In the genomic region with DNA sequence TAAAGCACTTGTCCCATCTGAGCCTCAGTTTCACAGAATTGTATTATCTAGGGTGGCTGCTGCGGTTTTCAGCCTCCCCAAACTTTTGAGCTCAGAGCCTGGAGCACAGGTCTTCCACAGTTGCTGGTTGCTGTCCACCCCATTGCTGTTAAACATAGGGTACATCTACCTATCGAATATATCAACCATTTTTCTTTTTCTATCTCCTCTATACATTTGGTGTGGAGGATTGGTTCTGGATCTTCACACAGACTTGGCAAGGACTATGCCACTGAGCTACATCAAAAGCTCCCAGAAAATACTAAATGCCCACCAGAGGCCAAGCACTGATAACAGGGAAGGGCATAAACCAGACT, we compare ENCODE assay signal across 8 mouse cellular contexts. TPM values are rescaled to one million over a fixed set of nuclear protein-coding genes. Genes with fewer than 3 reads are reported as not detected.
DNase-seq lines count a peak whose midpoint lies in the region; ATAC-seq and TF ChIP-seq lines count a peak whose summit lies in the region.

No protein-coding gene starts in this region.

- H3K27ac ChIP-seq in embryonic fibroblast, embryonic 13.5 days (ENCODE audit: insufficient read depth, low read length) = peak overlapping the region; percentile 28; the same call in 1 of the 2 replicates
- H3K27ac ChIP-seq in limb, embryonic 13.5 days = peak overlapping the region; percentile 90; the same call in 1 of the 2 replicates
- 0 out of 2 replicates have a peak overlapping the region, but pooled peaks have one; percentile 16 for H3K27ac ChIP-seq in olfactory bulb, adult 2 months (ENCODE audit: insufficient read depth, low read depth, low read length)

- no peaks in the 10 kb centered on the region; the same call in 1 of the 2 replicates for H3K4me1 ChIP-seq in lung, adult 2 months (ENCODE audit: control insufficient read depth, insufficient read depth, low read length)
- no peaks in the 10 kb centered on the region; the same call in 1 of the 2 replicates for H3K4me1 ChIP-seq in embryonic fibroblast, embryonic 13.5 days (ENCODE audit: control insufficient read depth, insufficient read depth, low read length)
- peaks cover 16% of the 10 kb centered on the region for H3K4me1 ChIP-seq in limb, embryonic 13.5 days
- H3K4me1 ChIP-seq in olfactory bulb, adult 2 months (ENCODE audit: control insufficient read depth, insufficient read depth, low read length) = no peaks in the 10 kb centered on the region

- H3K4me2 ChIP-seq in limb, embryonic 13.5 days (replicated peaks) = peak overlapping the region; percentile 73

- H3K9me3 ChIP-seq in limb, embryonic 13.5 days = no peaks in the 10 kb centered on the region

- no peaks in the 10 kb centered on the region for H3K27me3 ChIP-seq in limb, embryonic 13.5 days

- peaks cover 15% of the 10 kb centered on the region for H3K36me3 ChIP-seq in limb, embryonic 13.5 days

- TF ChIP-seq POLR2A in lung, adult 2 months (IDR thresholded peaks at IDR 0.05; ENCODE audit: borderline replicate concordance, extremely low read depth, low read depth, low read length) = no peak
- TF ChIP-seq POLR2A in embryonic fibroblast, embryonic 13.5 days (IDR thresholded peaks at IDR 0.05; ENCODE audit: low read depth, low read length) = peak; percentile 1; the same call in 1 of the 2 replicates
- TF ChIP-seq POLR2A in olfactory bulb, adult 2 months (IDR thresholded peaks at IDR 0.05; ENCODE audit: insufficient read depth, low read depth, low read length) = no peak

- TF ChIP-seq CTCF in lung, adult 2 months (IDR thresholded peaks at IDR 0.05; ENCODE audit: insufficient read depth, low read length) = no peak
- TF ChIP-seq CTCF in embryonic fibroblast, embryonic 13.5 days (IDR thresholded peaks at IDR 0.05; ENCODE audit: borderline replicate concordance, insufficient read depth, low read length) = no peak
- TF ChIP-seq CTCF in olfactory bulb, adult 2 months (IDR thresholded peaks at IDR 0.05; ENCODE audit: insufficient read depth, low read depth, low read length) = no peak

- H3K4me3 ChIP-seq in lung, adult 2 months (replicated peaks; ENCODE audit: extremely low read depth, low read depth, low read length) = peak overlapping the region; percentile 81
- peak overlapping the region; percentile 72 for H3K4me3 ChIP-seq in embryonic fibroblast, embryonic 13.5 days (ENCODE audit: insufficient read depth, low read length)
- H3K4me3 ChIP-seq in limb, embryonic 13.5 days = peak overlapping the region; percentile 88
- H3K4me3 ChIP-seq in olfactory bulb, adult 2 months (ENCODE audit: insufficient read depth, low read depth, low read length) = peak overlapping the region; percentile 73

- H3K9ac ChIP-seq in limb, embryonic 13.5 days = peak overlapping the region; percentile 92

- ATAC-seq in limb, embryonic 13.5 days (ENCODE audit: low FRiP score, low read depth) = peak; percentile 41; the same call in 1 of the 2 replicates
- ATAC-seq in activated CD4-positive, CD25-positive, alpha-beta regulatory T cell, adult 4 months = no peak

- DNase-seq in lung, adult 2 months = no peak
- no peak for DNase-seq in lung, adult 18-20 months
- DNase-seq in right cerebral cortex, adult 18-20 months = no peak
- DNase-seq in kidney, postnatal 10 days = no peak

- WGBS in lung, adult 2 months = 11% methylated on average over 2 of the region's 2 CpGs
- 33% methylated on average over 2 of the region's 2 CpGs for WGBS in limb, embryonic 13.5 days
- WGBS in olfactory bulb, adult 2 months = 16% methylated on average over 2 of the region's 2 CpGs

RNA-seq across cellular contexts. Expression of gene Commd7, which starts 0.3 kb away (rescaled TPM):
- 15.0 and 20.5 TPM in 2 replicates for polyA plus RNA-seq in lung, adult 2 months (2012; rRNA removed)
- 34.3 and 35.9 TPM in 2 replicates for polyA plus RNA-seq in embryonic fibroblast, embryonic 13.5 days (2011; ENCODE audit: insufficient read length, low read depth, missing spikeins)
- polyA plus RNA-seq in limb, embryonic 13.5 days (2015; fragmentation: Nextera tagmentation; extraction: Ambion mirVana) = 77.0 and 79.4 TPM in 2 replicates
- polyA plus RNA-seq in olfactory bulb, adult 2 months (2012; ENCODE audit: insufficient read depth, insufficient read length, low replicate concordance, missing spikeins) = not detected in 2 replicates
- polyA plus RNA-seq in activated CD4-positive, CD25-positive, alpha-beta regulatory T cell, adult 4 months (2017; shearing (Covaris generic)) = 100 to 1,000 TPM; 109 to 128 TPM

RNA-seq across cellular contexts. Expression of gene Dnmt3b, which starts 16.4 kb away (rescaled TPM):
- 2.0 and 3.3 TPM in 2 replicates for polyA plus RNA-seq in lung, adult 2 months (2012; rRNA removed)
- 1.2 and 1.8 TPM in 2 replicates for polyA plus RNA-seq in embryonic fibroblast, embryonic 13.5 days (2011; ENCODE audit: insufficient read length, low read depth, missing spikeins)
- polyA plus RNA-seq in limb, embryonic 13.5 days (2015; fragmentation: Nextera tagmentation; extraction: Ambion mirVana) = 10.8 and 11.1 TPM in 2 replicates
- polyA plus RNA-seq in olfactory bulb, adult 2 months (2012; ENCODE audit: insufficient read depth, insufficient read length, low replicate concordance, missing spikeins) = not detected in 2 replicates
- 1 to 10 TPM; 3.7 to 5.8 TPM for polyA plus RNA-seq in activated CD4-positive, CD25-positive, alpha-beta regulatory T cell, adult 4 months (2017; shearing (Covaris generic))

Comparison
In these comparisons a context has a peak if more than half of its experiments do, and no peak if none do; other contexts are left out.
1. H3K27ac ChIP-seq: peak in every context shown above with its lines; median percentile 90 in limb, embryonic 13.5 days; 28 in embryonic fibroblast, embryonic 13.5 days; 16 in olfactory bulb, adult 2 months.
2. RNA of gene Commd7, which starts 0.3 kb away (polyA plus RNA-seq): 109 to 128 TPM in activated CD4-positive, CD25-positive, alpha-beta regulatory T cell, adult 4 months, 77.0 to 79.4 TPM in limb, embryonic 13.5 days, 34.3 to 35.9 TPM in embryonic fibroblast, embryonic 13.5 days and 15.0 to 20.5 TPM in lung, adult 2 months; not detected in olfactory bulb, adult 2 months; every median in the first group is over 10 times any median in the second.
3. Peak in every context shown above with its lines, with median percentiles within 50 percentile points of each other: H3K4me3 ChIP-seq.